Mouse (Mus musculus) MEL-GATA-1-ER (cell line): ENCODE results near the gene Lima1.
A peak's percentile ranks its signal among the peaks of the same experiment; 100 is the strongest.
"Not testable (repeated sequence)": the region's sequence is repeated elsewhere in the genome, so short reads cannot be mapped to it uniquely, and the experiment has no call there.

Source experiments
- DNase-seq: peaks from one replicate; pipeline ENCODE4 v3.0.0-alpha.2; 2012; ENCODE audit warnings: low read depth; ENCODE audit errors: extremely low read depth

The Lima1 gene

DNA sequence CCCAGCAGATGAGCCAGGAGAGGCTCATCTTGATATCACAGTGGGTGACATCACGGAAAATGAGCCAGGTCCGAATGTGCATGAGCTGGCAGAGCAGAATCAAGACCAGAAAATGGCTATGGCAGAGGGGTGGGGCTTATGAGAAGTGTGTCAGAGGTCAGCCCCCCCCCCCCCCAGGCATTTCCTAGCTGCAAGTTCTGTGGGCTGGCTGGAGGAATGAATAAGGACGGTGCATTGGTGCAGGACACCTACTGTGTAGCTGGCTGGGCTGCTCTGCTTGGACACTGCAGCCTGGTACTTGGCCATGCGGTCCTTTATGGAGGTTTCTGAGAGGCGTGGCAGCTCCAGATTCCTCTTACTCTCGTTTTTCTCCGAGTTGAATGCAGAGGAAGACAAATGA, 69.1 kb downstream of the Lima1 start:
- DNase-seq, result no peak

DNA sequence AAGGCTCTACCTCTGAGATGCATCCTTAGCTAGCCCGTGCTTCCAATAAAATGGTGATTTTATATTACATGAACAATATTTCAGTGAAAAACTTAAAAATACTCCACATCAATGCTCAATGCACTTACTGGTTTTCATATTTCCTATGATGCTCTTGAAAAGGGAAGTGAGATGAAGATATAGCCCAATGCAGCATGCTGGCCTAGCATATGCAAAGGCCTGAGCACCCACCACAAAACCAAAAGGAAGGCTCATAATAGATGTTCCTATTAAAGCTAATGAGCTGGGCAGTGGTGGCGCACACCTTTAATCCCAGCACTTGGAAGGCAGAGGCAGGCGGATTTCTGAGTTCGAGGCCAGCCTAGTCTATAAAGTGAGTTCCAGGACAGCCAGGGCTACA, 69.6 kb downstream of the Lima1 start:
- DNase-seq, result no peak

DNA sequence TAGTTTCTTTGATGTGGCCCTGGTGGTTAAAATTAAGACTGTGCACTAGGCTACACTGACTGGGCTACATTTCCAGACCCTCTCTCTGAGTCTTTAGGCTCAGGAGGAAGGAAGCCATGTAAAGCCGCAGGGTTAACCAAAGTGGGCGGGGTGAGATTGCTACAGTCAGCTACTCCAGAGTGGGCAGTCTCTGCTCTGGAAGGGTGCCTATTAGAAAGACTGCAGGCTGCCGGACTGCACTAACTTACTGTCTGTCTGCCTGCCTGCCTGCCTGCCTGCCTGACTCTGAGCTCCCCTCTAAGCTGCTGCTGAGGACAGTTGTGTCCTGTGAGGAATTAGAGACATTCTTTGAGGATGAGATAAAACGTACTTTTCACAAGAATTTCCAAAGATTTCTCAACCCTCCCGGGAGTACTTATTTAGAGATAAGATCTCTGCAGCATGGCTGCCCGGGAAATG, 72.0 kb downstream of the Lima1 start:
- peak; percentile 44 for DNase-seq

DNA sequence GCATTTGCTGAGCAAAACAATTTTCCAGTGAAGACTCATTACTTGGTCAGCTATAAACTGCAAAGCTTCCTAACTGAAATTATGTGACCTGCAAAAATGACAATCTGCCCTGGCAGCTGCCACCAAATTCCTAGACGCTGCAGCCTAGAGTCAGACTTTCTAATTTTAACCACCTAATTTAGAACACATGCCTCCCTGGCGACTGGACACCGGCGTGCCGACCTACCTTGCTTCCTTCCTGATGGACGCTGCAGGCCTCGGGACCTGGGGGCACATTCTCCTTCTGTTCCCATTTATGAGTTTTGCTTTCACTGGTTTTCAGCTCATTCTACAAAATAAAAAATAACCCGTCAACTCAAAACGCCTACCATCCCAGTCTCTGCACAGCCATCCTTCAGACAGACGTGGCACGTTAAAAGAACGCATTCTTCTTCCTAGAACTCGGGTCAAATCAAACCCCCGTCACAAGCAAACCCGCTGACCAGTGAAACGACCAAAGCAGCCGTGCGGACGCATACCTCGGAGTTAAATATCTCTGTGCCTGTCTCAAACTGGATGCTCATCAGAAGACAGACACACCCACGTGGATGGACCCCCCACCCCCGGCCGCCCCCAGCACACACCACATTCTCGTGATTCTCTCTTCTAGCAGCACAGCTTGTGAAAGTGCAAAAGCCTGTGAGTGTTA, 73.2 kb downstream of the Lima1 start:
- DNase-seq, result no peak

DNA sequence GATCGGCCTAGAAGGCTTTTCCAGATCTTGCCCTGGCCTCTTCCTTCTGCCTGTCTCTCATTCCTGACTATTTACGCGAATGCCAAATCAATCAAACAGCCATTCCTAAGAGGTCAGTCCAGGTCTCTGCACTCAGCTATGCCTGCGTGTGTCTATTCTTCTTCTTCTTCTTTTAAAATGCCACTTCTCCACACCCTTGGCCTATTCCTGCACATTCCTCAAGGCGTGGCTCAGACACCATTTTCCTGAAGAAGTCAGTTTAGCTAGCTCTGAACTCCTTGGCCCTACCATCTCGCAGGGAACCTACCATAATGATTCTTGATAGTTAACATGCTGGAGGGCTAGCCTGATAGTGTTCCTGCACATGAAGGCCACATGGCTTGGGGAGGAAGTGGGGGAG, 75.5 kb downstream of the Lima1 start:
- DNase-seq, result no peak

DNA sequence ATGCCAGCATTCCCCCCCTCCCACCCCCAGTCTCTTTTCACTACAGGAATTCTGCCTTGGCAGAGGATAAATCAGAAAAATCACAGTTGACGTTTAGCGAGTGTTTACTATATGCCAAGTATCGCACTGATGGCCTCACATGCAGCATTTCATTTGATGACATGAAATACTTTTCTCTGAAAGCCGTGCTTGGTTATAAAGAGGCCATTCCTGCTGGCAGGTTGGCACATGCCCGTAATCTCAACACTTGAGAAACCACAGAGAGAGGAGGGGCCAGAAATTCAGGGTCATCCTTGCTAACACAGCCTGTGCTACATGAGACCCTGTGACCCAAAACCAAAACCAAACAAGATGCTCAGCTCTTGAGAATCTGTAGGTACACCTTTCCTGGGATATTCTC, 77.4 kb downstream of the Lima1 start:
- DNase-seq, result no peak

DNA sequence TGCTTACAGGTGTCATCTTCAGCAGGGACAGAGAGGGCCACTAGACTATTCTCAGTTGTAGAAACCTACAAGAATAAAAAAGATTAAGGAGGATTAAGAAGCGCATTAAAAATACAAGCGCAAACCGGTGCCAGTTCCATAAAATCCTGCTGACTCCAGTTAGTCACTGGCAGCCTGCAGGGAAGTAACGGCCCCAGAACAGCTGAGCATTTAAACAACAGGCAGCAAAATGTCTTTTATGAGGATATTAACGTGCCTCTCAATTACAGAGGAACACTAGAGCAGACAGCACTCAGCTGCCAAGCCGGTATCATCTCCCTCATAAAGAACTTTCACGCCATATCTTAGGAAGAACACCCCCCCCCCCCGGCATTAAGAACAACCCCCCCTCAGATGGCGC, 78.5 kb downstream of the Lima1 start:
- no peak for DNase-seq

DNA sequence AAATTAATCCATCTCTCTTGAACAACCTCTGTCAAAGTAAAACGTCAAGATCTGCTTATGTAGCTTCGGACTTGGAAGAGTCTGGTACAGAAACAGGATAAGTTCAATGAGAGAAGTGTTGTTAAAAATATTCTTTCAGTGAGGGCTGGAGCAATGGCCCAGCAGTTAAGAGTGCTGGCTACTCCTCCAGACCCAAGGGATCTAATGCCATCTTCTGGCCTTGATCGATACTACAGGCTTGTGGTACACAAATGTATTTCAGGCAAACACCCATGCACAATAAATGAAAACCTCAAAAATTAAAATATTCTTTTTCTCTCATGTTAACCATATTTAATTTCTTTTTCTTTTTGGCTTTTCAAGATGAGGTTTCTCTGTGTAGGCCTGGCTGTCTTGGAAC, 79.2 kb downstream of the Lima1 start:
- DNase-seq, result no peak

DNA sequence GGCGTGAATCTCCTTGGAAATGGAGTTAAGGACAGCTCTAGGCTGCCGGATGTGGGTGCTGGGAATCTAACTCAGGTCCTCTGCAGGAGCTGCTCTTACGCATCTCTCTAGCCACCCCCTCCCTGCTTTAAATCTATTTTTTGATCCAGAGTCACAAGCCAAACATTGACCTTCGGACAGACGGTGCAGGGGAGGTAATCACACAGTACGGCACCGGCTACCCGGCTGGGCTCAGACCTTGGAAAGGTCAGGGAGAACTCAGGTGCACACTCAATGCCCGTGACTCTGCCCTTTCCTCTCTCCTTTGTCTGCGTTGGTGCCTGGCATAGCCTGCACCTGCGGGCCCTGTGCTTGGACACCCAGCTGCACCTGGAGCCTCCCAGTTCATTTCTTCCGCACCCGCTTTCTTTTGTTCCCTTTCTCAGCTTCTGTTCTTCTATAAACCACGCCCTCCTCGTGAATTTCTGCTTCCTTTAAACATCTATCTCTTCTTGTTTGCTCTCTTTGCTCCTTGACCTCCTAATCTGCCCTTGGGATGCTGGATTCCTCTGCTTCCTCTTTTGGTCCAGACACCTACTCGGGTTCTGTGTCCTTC, 82.9 kb downstream of the Lima1 start:
- no peak for DNase-seq

DNA sequence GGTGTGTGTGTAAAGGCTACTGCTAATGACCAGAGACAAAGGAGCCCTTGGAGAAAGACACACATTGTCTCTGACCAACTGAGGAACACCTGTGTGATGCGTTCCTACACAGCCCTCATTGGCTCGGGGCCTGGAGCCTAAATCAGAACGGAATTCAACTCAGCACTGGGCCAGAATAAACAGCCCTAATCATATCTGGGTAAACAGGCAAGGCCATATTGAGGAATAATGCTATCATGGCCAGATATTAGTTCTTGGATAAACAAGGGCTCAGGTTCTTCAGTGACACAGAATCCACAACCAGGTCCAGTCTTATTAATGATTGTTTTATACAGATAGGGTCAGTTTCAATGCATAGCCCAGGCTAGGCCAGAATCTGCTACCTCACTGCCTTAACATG, 84.3 kb downstream of the Lima1 start:
- no peak for DNase-seq

DNA sequence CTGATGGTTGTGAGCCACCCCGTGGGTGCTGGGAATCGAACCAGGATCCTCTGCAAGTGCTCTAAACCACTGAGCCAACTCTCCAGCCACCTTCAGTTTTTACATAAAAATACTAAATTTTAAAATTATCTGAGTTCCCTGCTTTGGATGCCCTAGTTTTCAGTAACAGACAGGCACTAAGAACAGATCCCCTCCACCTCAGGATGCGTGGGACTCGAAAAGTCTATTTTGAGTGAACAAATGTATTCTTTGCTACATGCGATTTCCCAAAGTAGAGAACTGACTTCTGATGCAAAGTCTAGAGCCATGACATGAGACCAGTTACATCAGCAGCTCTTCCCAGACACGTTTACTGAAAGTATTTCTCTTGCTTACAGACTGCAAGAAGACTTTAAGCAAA, 84.8 kb downstream of the Lima1 start:
- DNase-seq, result no peak

DNA sequence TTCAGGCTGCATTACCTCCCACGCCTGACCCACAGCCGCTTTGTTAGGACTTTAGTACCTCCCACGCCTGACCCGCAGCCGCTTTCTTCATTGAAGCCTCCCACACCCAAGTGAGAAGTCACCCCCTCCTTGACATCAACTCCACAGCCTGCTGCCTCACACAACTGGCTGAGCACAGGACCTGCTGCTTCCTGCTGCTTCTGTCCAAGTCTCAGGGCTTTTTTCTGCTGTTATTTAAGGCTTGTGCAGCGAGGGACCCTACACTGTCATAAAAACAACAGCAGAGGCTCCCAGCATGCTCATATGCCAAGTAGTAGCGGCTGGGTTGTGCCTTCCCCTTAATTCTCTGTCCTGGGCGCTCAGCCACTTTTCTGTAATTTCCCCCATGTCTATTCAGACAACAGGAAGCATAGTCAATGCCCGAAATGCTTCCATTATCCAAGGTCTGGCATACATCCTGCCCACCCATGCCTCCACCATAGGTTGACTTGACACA, 87.6 kb downstream of the Lima1 start:
- no peak for DNase-seq

DNA sequence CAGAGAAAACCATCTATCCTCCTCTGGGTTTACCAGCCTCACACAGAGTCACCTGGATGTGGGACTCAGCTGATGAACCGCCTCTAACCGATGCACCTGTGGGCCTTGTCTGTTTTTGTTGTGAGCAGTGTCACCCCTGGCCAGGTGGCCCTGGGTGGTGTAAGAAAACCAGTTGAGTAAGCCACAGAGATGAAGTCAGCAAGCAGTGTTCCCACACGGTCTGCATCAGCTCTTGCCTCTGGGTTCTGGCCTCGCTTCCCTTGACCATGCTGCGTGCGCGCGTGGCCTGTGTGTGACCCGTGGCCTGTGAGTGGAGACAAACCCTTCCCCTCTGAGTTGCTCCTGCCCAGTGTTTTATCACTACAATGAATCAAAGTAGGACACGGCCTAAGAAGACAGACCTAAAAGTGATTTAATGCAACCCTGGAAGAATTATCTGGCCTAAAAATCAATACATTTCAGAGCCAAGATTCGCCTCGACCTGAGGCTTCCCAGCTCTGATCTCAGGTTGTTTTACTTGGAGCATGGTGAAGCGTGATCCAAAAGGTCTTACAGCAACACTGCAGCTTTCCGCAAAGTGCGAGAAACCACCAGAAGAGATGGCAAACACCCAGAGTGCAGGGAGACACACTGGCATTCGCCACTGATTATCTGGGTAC, 96.5 kb downstream of the Lima1 start:
- no peak for DNase-seq

DNA sequence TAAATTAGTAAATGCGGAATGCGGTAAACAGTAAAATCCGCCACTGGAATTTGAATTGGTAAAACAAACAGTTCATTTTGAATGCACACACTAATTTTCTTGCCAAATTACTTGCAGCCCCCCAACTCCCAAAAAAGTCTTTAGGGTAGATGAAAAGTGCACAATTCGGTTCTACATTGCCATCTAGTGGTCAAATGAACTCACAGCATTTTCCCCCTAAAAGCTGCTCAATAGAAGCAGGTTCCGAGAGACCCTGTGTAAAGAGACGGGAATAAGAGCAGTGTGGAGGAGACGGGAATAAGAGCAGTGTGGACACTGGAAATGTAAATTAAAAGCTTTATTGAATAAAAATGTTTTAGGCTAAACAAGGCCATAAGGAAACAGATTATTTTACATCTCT, 97.1 kb downstream of the Lima1 start:
- peak; percentile 34 for DNase-seq

DNA sequence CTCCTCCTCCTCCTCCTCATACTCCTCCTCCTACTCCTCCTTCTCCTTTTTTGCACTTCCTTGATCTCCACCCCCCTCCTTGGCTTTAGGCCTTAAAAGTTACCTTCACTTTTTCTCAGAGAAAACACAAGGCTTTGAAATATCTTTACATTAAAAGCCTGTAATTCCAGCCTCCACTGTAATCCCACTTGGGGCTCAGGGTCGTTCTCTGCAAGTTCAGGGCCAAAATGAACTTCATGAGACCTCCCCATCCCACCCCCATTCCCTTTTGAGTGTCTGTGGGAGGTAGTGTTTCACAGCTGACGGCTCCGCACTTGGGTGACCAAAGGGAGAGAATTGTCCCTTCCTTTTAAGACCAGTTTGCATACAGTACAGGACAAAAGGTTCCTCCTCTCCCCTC, 102.3 kb downstream of the Lima1 start:
- DNase-seq, result no peak

DNA sequence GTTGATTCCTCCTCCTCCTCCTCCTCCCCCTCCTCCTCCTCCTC, 102.6 kb downstream of the Lima1 start, which contains the start of gene Cers5:
Gene Cers5 (minus strand): TSS at position 5 of the 44 bp plus-strand sequence.
- not testable (repeated sequence) for DNase-seq

DNA sequence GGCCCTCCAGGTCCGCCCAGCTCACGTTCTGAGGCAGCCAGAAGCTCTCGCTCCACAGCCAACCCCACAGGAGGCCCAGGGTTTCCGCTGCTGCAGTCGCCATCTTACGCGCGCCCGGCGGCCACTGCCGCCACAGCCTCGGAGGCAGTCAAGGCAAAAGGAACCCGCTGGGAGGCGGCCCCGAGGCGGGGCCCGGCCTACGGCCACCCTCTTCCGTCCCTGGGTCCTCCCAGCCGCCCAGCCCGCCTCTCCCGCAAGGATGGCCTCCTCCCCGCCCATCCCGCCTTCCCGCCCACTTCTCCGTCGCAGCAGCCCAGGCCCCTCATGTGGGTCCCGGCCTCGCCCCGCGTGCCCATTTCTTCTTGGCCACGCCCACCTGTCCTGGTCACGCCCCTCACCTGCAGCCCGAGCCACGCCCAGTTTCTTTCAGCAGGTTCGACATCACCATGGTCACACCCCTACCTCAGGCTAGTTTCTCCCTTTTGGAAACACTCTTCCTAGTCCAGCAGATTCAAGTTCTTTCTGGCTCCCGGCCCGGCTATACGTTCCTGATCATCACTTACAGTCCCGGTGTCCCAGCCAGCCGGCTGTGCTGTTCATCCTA, 102.9 kb downstream of the Lima1 start:
- DNase-seq, result peak; percentile 80

DNA sequence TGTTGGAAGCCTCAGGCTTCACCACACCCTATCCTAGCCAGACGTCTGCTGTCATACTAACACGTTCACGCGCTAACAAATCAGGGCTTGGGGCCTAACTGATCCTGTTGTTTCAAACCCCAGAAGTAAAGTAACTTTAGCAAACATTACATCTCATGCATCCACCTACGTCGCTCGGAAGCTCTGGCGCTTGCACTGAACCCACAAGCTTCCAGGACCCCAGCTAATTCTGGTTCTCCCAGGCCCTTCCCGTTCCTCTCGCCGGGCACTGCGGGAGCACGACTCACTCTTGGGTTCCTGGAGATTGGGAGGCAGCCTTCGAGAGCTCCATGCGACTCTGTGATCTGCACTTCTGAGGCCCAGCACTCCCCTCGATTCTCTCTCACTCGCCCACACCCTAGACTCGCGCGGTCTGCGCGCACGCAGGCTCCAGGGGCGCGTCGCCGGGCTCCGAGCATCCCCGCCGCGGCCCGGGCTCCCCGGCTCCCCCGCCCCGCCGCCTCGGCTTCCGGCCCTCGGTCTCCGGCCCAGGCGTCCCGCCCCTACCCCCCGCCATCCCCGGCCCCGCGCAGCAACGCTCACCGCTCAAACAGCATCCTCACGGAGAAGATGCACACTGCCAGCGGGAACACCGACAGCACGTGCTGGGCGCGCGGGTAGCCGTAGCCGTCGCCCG, 103.5 kb downstream of the Lima1 start:
- DNase-seq, result peak; percentile 68

DNA sequence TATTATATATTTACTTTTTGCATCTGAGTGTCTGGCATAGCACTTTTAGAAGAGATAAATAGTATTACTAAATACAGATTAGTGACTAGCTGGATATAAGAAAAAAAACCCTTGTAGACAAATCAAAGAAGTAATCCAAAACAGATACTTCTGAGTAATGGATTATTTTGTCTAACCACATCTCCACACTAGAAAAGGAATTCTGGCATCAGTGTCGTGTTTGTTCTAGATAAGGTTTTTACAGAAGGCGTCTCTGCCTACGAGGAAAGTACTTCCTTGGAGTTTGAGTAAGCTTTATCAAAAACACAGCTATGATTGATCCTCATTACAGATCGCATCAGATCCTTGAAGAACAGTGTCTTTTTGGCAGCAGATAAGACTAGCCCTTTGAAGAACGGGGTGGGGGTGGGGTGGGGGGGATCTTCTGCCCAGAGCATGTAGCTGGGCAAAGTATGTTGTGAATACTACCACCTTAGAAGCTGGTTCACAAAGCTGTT, 104.2 kb downstream of the Lima1 start:
- DNase-seq, result no peak

DNA sequence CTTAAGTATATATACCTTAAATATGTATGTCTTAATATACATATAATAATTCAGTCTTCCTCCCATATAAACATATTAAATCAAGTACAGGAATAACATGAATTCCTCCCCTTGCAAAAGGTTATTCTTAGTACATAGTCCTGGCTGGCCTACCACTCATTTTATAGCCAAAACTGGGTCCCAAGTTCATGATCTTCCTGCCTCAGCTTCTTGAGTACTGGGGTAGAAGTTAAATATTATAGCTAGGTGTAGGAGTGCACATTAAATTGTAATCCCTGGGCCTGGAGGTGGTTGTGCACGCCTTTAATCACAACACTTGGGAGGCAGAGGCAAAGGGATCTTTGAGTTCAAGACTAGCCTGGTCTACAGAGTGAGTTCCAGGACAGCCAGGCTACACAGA, 106.5 kb downstream of the Lima1 start:
- DNase-seq, result no peak

DNA sequence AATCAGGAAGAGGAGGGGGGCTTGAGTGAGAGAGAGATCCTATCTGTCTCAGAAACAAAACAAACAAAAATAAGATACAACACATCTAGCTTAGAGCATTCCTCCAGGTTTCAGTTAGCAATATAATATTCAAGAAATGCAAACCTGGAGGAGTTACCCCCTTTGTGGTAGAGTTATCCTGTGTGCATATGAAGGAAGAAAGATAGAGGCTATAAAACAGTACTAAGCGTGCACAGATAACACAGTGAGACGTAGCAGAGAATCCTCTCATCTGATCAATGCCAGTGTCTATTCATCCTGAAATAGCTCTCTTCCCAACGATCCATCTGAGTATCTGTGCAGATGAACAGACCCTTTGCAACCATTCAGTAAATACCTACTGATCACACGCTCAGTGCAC, 107.8 kb downstream of the Lima1 start:
- no peak for DNase-seq

DNA sequence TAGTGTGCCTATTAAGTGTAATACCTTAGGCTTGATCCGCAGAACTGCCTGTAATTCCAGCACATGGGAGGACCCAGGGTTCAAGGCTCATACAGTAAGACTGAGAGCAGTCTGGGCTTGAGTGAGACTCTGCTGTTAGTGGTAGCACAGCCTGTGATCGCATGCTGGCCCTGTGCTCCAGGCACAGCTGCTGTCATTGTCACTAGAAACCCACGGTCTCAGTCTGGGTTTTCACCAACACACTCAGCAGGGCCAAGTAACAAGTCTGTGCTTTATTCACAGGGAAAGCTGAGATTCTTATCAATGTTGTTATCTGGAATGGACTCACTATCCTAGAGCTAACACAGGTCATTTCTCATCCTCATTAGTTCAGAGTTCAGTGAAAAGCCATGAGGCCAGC, 121.1 kb downstream of the Lima1 start:
- DNase-seq, result no peak
